27 mouse cellular contexts compared by ENCODE assay signal in the genomic region with DNA sequence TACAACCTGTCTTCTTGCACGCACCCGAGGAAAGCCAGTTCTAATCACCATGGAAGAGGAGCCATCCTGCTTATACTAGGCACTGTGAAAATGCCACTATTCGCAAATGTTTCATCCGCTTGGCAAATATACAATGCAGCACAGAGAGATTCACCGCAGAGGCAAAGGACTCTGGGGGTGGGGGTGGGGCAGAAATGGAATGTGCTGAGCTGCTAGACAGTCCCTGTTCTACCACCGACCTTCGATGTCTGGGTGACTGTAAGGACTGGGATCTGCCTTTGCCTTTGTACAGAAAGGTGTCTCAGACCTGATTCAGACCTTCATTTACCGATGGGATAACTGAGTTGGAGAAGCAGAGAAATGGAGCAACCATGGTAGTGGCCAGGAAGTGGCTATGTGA.
DNase-seq lines count a peak whose midpoint lies in the region; ATAC-seq lines count a peak whose summit lies in the region.
"Had no signal": no experiment of that assay in that cellular context is flagged by ENCODE, and none has a peak within 500 bp of the region (broad histone marks: within the 10 kb centered on the region; RNA-seq: fewer than 3 reads in every experiment).

No protein-coding gene starts in this region.

- H3K27ac ChIP-seq in kidney, embryonic 14.5 days (ENCODE audit: low read depth, low read length) = no peak overlapping the region
- no peak overlapping the region for H3K27ac ChIP-seq in kidney, embryonic 16.5 days (ENCODE audit: low read length)
- H3K27ac ChIP-seq: forebrain, embryonic 13.5 days; hindbrain, embryonic 10.5 days; midbrain, embryonic 12.5 days; neural tube, embryonic 12.5 days; stomach, postnatal 0 days had no signal

- H3K27me3 ChIP-seq in kidney, embryonic 14.5 days (ENCODE audit: control insufficient read depth, insufficient read depth, low read length) = no peaks in the 10 kb centered on the region
- H3K27me3 ChIP-seq in kidney, embryonic 16.5 days (ENCODE audit: insufficient read depth, low read length) = no peaks in the 10 kb centered on the region
- H3K27me3 ChIP-seq: megakaryocyte, embryonic 14.5 days; neural tube, embryonic 12.5 days had no signal

- H3K9ac ChIP-seq in kidney, embryonic 14.5 days (ENCODE audit: low read depth, low read length) = no peak overlapping the region
- H3K9ac ChIP-seq in kidney, embryonic 16.5 days (replicated peaks; ENCODE audit: low read length) = no peak overlapping the region
- H3K9ac ChIP-seq: forebrain, embryonic 13.5 days; midbrain, embryonic 12.5 days; neural tube, embryonic 12.5 days had no signal

- no peak overlapping the region for H3K4me3 ChIP-seq in kidney, embryonic 14.5 days (ENCODE audit: low read length)
- H3K4me3 ChIP-seq in kidney, embryonic 16.5 days (ENCODE audit: low read length) = no peak overlapping the region
- H3K4me3 ChIP-seq: forebrain, embryonic 13.5 days; hindbrain, embryonic 10.5 days; megakaryocyte, embryonic 14.5 days; midbrain, embryonic 12.5 days; myocyte; neural tube, embryonic 12.5 days had no signal

- no peak for ATAC-seq in kidney, embryonic 14.5 days (ENCODE audit: low FRiP score, low TSS enrichment)
- peak; percentile 54; the same call in 1 of the 2 replicates for ATAC-seq in kidney, embryonic 16.5 days (ENCODE audit: low FRiP score, low TSS enrichment)
- ATAC-seq: forebrain, embryonic 13.5 days; hindbrain, embryonic 16.5 days; lung, postnatal 0 days had no signal

- H3K36me3 ChIP-seq in kidney, embryonic 14.5 days (ENCODE audit: control insufficient read depth, insufficient read depth, low read length) = no peaks in the 10 kb centered on the region
- no peaks in the 10 kb centered on the region for H3K36me3 ChIP-seq in kidney, embryonic 16.5 days (ENCODE audit: insufficient read depth, low read length)
- H3K36me3 ChIP-seq: hindbrain, embryonic 10.5 days; midbrain, embryonic 12.5 days; neural tube, embryonic 12.5 days had no signal

- no peaks in the 10 kb centered on the region for H3K9me3 ChIP-seq in kidney, embryonic 14.5 days (ENCODE audit: control insufficient read depth, low read length)
- no peaks in the 10 kb centered on the region for H3K9me3 ChIP-seq in kidney, embryonic 16.5 days (ENCODE audit: low read length)
- H3K9me3 ChIP-seq: forebrain, embryonic 13.5 days; hindbrain, embryonic 10.5 days; megakaryocyte, embryonic 14.5 days; midbrain, embryonic 12.5 days; neural tube, embryonic 12.5 days had no signal

- H3K4me2 ChIP-seq in kidney, embryonic 14.5 days (replicated peaks; ENCODE audit: low read depth, low read length) = no peak overlapping the region
- H3K4me2 ChIP-seq in kidney, embryonic 16.5 days (replicated peaks; ENCODE audit: low read depth, low read length) = no peak overlapping the region
- H3K4me2 ChIP-seq: forebrain, embryonic 13.5 days; midbrain, embryonic 12.5 days; neural tube, embryonic 12.5 days had no signal

- 84% methylated on average over 8 of the region's 8 CpGs for WGBS in kidney, embryonic 14.5 days
- 81% methylated on average over 8 of the region's 8 CpGs for WGBS in kidney, embryonic 16.5 days

- H3K4me1 ChIP-seq in kidney, embryonic 14.5 days (ENCODE audit: control insufficient read depth, insufficient read depth, low read length) = peaks cover 11% of the 10 kb centered on the region; the same call in 1 of the 2 replicates
- peaks cover 21% of the 10 kb centered on the region for H3K4me1 ChIP-seq in kidney, embryonic 16.5 days (ENCODE audit: insufficient read depth, low read length)

- DNase-seq in kidney, adult 18-20 months = peak; percentile 21
- DNase-seq in CD4-positive helper T cell, adult 2 months (ENCODE audit: low read depth, low spot score) = peak; percentile 13
- DNase-seq in ES-CJ7 (ENCODE audit: low read depth, low spot score) = peak; percentile 14
- no peak for DNase-seq in adrenal gland, adult 18-20 months (ENCODE audit: low spot score in 2 of 2)
- no peak for DNase-seq in testis, postnatal 14 days (ENCODE audit: low spot score)
- DNase-seq: adrenal gland, postnatal 10 days; cerebellum, adult 11 months; cerebellum, adult 9-10 months; cerebellum, postnatal 36 days; gastrocnemius, postnatal 14 days; liver; lung, adult 18-20 months; lung, postnatal 4 days; right cerebral cortex, adult 18-20 months; thymus, adult 2 months; thymus, postnatal 36 days had no signal

Comparison
In these comparisons a context has a peak if more than half of its experiments do, and no peak if none do; other contexts are left out.
1. DNase-seq: peak in kidney, adult 18-20 months (single experiment), CD4-positive helper T cell, adult 2 months (single experiment) and ES-CJ7 (single experiment); none in adrenal gland, adult 18-20 months (0 of 2) and testis, postnatal 14 days (single experiment).